Mouse (Mus musculus) C2C12 (cell line): ENCODE measurements around the gene Supv3l1. TPM values are rescaled to one million over a fixed set of nuclear protein-coding genes. Genes with fewer than 3 reads are reported as not detected.
A peak's percentile ranks its signal among the peaks of the same experiment; 100 is the strongest.

Experiments used
- H3K27me3 ChIP-seq: one replicate; pipeline ENCODE4 v1.6.1; 2011; ENCODE audit not compliant: control insufficient read depth, insufficient read depth, insufficient read length
- H3K36me3 ChIP-seq: one replicate; pipeline ENCODE4 v1.6.1; 2011; ENCODE audit not compliant: control insufficient read depth, insufficient read depth
- H3K4me3 ChIP-seq: one replicate; pipeline ENCODE4 v1.5.1; 2011; ENCODE audit warnings: mild to moderate bottlenecking, control low read depth; ENCODE audit not compliant: poor library complexity, insufficient read depth, severe bottlenecking
- H3K79me2 ChIP-seq: one replicate; pipeline ENCODE4 v1.6.1; 2011; ENCODE audit not compliant: control insufficient read depth, insufficient read depth
- H3K79me3 ChIP-seq: one replicate; pipeline ENCODE4 v1.6.1; 2011; ENCODE audit warnings: low read depth, control low read depth
- H3ac ChIP-seq: one replicate; pipeline ENCODE3; 2011; ENCODE audit warnings: low read depth; ENCODE audit not compliant: control insufficient read depth, insufficient read length
- CEBPB ChIP-seq: IDR thresholded peaks from one replicate; pipeline ENCODE4 v1.6.1; 2011; ENCODE audit warnings: low read depth, mild to moderate bottlenecking, control low read depth, moderate library complexity
- CTCF ChIP-seq: IDR thresholded peaks from one replicate; pipeline ENCODE4 v1.5.1; 2011; ENCODE audit not compliant: control insufficient read depth, insufficient read depth, insufficient read length
- FOSL1 ChIP-seq: IDR thresholded peaks from one replicate; pipeline ENCODE4 v1.8.0; 2011; ENCODE audit warnings: mild to moderate bottlenecking, low read length; ENCODE audit not compliant: poor library complexity, insufficient read depth, severe bottlenecking
- MAX ChIP-seq: IDR thresholded peaks from one replicate; pipeline ENCODE4 v1.6.1; 2011; ENCODE audit warnings: mild to moderate bottlenecking, control low read depth
- MYOD1 ChIP-seq: IDR thresholded peaks from one replicate; pipeline ENCODE4 v1.6.1; 2011; ENCODE audit warnings: low read depth; ENCODE audit not compliant: control insufficient read depth, insufficient read length
- MYOG ChIP-seq: IDR thresholded peaks from one replicate; pipeline ENCODE4 v1.6.1; 2011; ENCODE audit not compliant: control insufficient read depth, insufficient read length; ENCODE audit errors: extremely low read depth
- USF1 ChIP-seq: IDR thresholded peaks from one replicate; pipeline ENCODE4 v1.6.1; 2011; ENCODE audit warnings: low read depth, mild to moderate bottlenecking, control low read depth, moderate library complexity
- polyA plus RNA-seq: library from polyadenylated mRNA; unstranded; fragments of >200 nt; fragmentation: generic; extraction: Trizol; gene quantifications from one replicate; pipeline ENCODE4 v1.2.1, GENCODE M21; 2012; ENCODE audit warnings: missing spikeins

Gene Supv3l1
- polyA plus RNA-seq, 1 experiment, result 28.7 TPM

DNA sequence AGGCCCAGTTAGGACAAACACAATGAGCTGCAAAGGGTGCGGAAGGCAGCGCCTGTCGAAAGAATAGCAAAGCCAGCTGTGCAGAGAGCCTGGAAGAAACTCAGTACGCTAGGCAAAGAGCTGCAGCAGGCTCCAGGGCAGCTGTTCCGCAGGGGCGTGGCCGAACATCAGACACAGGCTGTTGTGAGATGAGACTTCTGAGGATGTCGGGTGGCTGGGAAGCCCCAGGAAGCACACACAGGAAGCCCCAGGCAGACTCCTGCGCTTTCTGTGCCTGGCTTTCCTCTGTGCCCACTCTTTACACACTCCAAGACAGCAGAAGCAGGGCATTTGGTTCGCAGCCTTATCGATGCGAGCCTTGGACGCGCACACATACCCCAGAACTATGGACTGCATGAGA is 44.6 kb downstream of the Supv3l1 start:
- H3K4me3 ChIP-seq, result no peak overlapping the region

DNA sequence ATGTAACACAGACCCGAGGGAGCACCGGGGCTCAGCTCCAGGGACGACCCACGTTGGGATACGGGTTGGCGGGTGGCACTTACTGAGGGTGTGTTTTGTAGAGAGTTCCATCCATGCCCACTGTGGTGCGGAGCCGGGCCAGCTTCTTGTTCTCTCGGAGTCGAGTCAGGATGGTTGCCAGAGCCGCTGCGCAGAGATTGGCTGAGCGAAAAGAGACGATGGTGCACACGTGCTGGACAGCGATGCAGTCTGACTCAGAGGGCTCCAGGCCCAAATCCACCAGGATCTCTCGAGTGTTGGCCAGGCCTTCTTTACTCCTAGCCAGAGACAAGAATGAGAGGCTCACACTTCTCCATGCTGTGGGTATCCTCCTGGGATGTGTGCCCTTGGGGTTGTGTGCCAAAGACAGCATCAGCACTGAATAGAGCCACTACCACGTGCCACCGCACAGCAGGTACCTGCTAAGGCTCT is 47.9 kb downstream of the Supv3l1 start:
- Histone ChIP-seq H3K36me3 (no peaks in the 10 kb centered on the region), H3ac (no peak overlapping the region), H3K79me3 (no peaks in the 10 kb centered on the region), H3K27me3 (peaks cover 26% of the 10 kb centered on the region), H3K4me3 (no peak overlapping the region), H3K79me2 (no peaks in the 10 kb centered on the region)
- TF ChIP-seq MYOG (no peak), CTCF (no peak), USF1 (no peak), CEBPB (no peak), FOSL1 (no peak)

More for the DNA sequence above, 44.6 kb downstream of the Supv3l1 start:
- H3ac ChIP-seq, result peak overlapping the region; percentile 5
- H3K27me3 ChIP-seq, result peaks cover 45% of the 10 kb centered on the region
- no peaks in the 10 kb centered on the region for H3K79me3 ChIP-seq
- no peaks in the 10 kb centered on the region for H3K36me3 ChIP-seq
- no peak for TF ChIP-seq MAX
- TF ChIP-seq MYOD1, result peak; percentile 61
- no peak for TF ChIP-seq USF1
- TF ChIP-seq CEBPB, result no peak
- no peaks in the 10 kb centered on the region for H3K79me2 ChIP-seq

DNA sequence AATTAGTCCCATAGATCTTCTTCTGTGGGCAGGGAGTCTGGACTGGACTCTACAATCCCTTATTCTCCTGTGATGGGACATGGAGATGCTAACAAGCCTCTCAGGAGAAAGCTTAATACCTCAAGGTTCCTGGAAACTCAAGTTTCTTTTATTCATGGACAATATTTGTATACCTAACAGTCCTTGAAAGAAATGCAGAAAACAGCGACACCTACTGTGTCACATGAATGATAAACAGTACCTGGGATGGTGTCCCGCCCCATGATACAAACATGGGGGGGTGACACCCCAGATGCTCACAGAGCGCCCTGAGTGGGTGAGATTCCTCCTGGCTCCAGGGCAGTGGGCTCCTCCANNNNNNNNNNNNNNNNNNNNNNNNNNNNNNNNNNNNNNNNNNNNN is 66.5 kb downstream of the Supv3l1 start:
- Histone ChIP-seq H3K4me3 (no peak overlapping the region), H3K79me3 (no peaks in the 10 kb centered on the region), H3K79me2 (no peaks in the 10 kb centered on the region), H3K27me3 (peaks cover 19% of the 10 kb centered on the region), H3K36me3 (no peaks in the 10 kb centered on the region), H3ac (no peak overlapping the region)
- TF ChIP-seq CTCF (no peak), MAX (no peak), FOSL1 (no peak)

DNA sequence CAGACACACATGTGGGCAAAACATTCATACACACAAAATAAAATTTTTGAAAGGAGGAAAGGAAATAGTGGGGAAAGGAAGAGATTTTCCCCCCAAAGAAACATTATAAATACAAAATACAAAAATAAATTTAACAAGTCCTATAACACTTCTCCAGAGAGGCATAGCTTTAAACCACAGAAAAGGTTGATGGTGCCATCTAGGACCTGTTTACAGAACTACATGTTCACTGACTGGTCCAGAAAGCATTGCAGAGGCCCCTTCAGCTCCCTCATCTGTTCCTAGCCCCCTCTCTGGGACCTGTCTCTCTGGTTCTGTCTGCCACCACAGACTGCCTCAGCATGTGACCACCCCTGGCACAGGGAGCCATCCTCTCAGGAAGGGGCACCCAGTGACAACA is 68.6 kb downstream of the Supv3l1 start:
- Histone ChIP-seq H3K27me3 (peaks cover 19% of the 10 kb centered on the region), H3K4me3 (no peak overlapping the region), H3K36me3 (no peaks in the 10 kb centered on the region), H3K79me2 (no peaks in the 10 kb centered on the region), H3ac (no peak overlapping the region), H3K79me3 (no peaks in the 10 kb centered on the region)
- TF ChIP-seq CEBPB (no peak), MAX (no peak), MYOD1 (no peak), USF1 (no peak), MYOG (no peak), FOSL1 (no peak), CTCF (no peak)

DNA sequence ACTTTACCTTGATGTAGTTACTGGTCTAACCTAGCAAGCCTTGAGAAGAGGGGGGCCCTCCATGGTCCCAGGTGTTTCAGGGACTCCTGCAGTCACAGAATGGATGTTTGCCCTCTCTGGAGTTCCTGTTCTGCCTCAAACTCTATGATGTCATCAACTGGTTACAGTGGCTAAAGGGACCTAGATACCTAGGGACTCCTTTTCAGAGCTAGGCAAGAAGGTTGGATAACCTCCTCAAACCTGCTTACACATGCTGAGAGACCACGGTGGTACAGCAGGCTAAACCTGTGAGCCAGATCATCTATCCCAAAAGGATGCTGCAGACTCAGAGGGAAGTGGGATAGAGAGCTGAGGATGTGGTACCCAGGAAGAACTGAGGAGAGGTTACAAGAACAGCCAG is 69.7 kb downstream of the Supv3l1 start, which contains the start of gene Hk1:
TSS of gene Hk1 (minus strand) at position 101 of the 400 bp plus-strand sequence.
- TF ChIP-seq CTCF, result no peak
- no peak for TF ChIP-seq MAX
- no peak for TF ChIP-seq FOSL1
- no peak for TF ChIP-seq CEBPB
- TF ChIP-seq USF1, result no peak
- no peak for TF ChIP-seq MYOG
- no peak for TF ChIP-seq MYOD1
- Histone ChIP-seq H3K36me3 (no peaks in the 10 kb centered on the region), H3ac (no peak within 1 kb of the TSS), H3K27me3 (peaks cover 22% of the 10 kb centered on the region), H3K79me3 (no peaks in the 10 kb centered on the region), H3K4me3 (no peak within 1 kb of the TSS), H3K79me2 (no peaks in the 10 kb centered on the region)

Other genes with a start within 250 kb of the Supv3l1 start
- gene Tspan15, start 218.5 kb downstream of the Supv3l1 start, polyA plus RNA-seq, result 5.6 TPM
- 0.04 TPM for gene Tacr2, start 197.3 kb downstream of the Supv3l1 start, polyA plus RNA-seq
- 65.7 TPM for gene Hk1, start 69.8 kb downstream of the Supv3l1 start, polyA plus RNA-seq
- gene Hkdc1, start 27.2 kb downstream of the Supv3l1 start, polyA plus RNA-seq, result 0.04 TPM
- gene 4930507D05Rik, start 249 bp downstream of the Supv3l1 start, polyA plus RNA-seq, result 0.21 TPM
- 22.7 TPM for gene Vps26a, start 37.1 kb upstream of the Supv3l1 start, polyA plus RNA-seq
- not detected for gene Srgn, start 77.7 kb upstream of the Supv3l1 start, polyA plus RNA-seq
- gene Kif1bp, start 128.7 kb upstream of the Supv3l1 start, polyA plus RNA-seq, result 21.5 TPM
- 55.3 TPM for gene Ddx21, start 152.5 kb upstream of the Supv3l1 start, polyA plus RNA-seq
- gene Ddx50, start 201.5 kb upstream of the Supv3l1 start, polyA plus RNA-seq, result 19.4 TPM